Comparison of ENCODE assay signal across 14 mouse cellular contexts in genomic region chr13:63993857-63994477, GRCm38 (mm10).
DNase-seq lines count a peak whose midpoint lies in the region; ATAC-seq lines count a peak whose summit lies in the region.
"Had no signal": no experiment of that assay in that cellular context is flagged by ENCODE, and none has a peak within 500 bp of the region (broad histone marks: within the 10 kb centered on the region; RNA-seq: fewer than 3 reads in every experiment).

No protein-coding gene starts in this region.

- no peaks in the 10 kb centered on the region for H3K27me3 ChIP-seq in embryonic facial prominence, embryonic 14.5 days (replicated peaks; ENCODE audit: control insufficient read depth, insufficient read depth, low read length)
- H3K27me3 ChIP-seq in stomach, embryonic 14.5 days (ENCODE audit: control insufficient read depth, insufficient read depth, low read length): no peaks in the 10 kb centered on the region
- H3K27me3 ChIP-seq: liver, embryonic 12.5 days had no signal

- no peak overlapping the region for H3K9ac ChIP-seq in embryonic facial prominence, embryonic 14.5 days (ENCODE audit: low read depth, low read length)
- no peak overlapping the region for H3K9ac ChIP-seq in stomach, embryonic 14.5 days (replicated peaks; ENCODE audit: low read depth, low read length)
- H3K9ac ChIP-seq: hindbrain, embryonic 13.5 days; liver, embryonic 12.5 days had no signal

- no peaks in the 10 kb centered on the region for H3K9me3 ChIP-seq in embryonic facial prominence, embryonic 14.5 days (ENCODE audit: control insufficient read depth, low read length)
- H3K9me3 ChIP-seq in stomach, embryonic 14.5 days (ENCODE audit: control insufficient read depth, low read depth, low read length): no peaks in the 10 kb centered on the region
- H3K9me3 ChIP-seq: hindbrain, embryonic 13.5 days; liver, embryonic 12.5 days had no signal

- DNase-seq in left cerebral cortex, postnatal 4 days: peak; percentile 56
- DNase-seq in left cerebral cortex, adult 18-20 months (ENCODE audit: low spot score in 2 of 2): no peak
- peak; percentile 47 for DNase-seq in cerebellum, adult 11-12 months
- DNase-seq in embryonic facial prominence, embryonic 14.5 days (ENCODE audit: low spot score): peak; percentile 93
- no peak for DNase-seq in thymus, postnatal 0 days (ENCODE audit: low spot score)
- DNase-seq: adrenal gland, postnatal 14 days; kidney, postnatal 14 days; layer of hippocampus, postnatal 36 days had no signal

- H3K27ac ChIP-seq in embryonic facial prominence, embryonic 14.5 days (replicated peaks; ENCODE audit: low read depth, low read length): peak overlapping the region; percentile 85
- peak overlapping the region; percentile 88 for H3K27ac ChIP-seq in stomach, embryonic 14.5 days (ENCODE audit: low read length)
- H3K27ac ChIP-seq: hindbrain, embryonic 13.5 days; liver, embryonic 12.5 days had no signal

- no peaks in the 10 kb centered on the region for H3K36me3 ChIP-seq in embryonic facial prominence, embryonic 14.5 days (ENCODE audit: control insufficient read depth, insufficient read depth, low read length)
- H3K36me3 ChIP-seq in stomach, embryonic 14.5 days (ENCODE audit: control insufficient read depth, insufficient read depth, low read length): no peaks in the 10 kb centered on the region
- H3K36me3 ChIP-seq: hindbrain, embryonic 13.5 days; liver, embryonic 12.5 days had no signal

- WGBS in embryonic facial prominence, embryonic 14.5 days: 47% methylated on average over 12 of the region's 12 CpGs
- WGBS in stomach, embryonic 14.5 days: 47% methylated on average over 12 of the region's 12 CpGs

- intact Hi-C loops in left cerebral cortex, postnatal 4 days (cut with DNase I): no loop called here

- H3K4me3 ChIP-seq in embryonic facial prominence, embryonic 14.5 days (ENCODE audit: low read depth, low read length): no peak overlapping the region
- no peak overlapping the region for H3K4me3 ChIP-seq in stomach, embryonic 14.5 days (ENCODE audit: low read depth, low read length)
- H3K4me3 ChIP-seq: hindbrain, embryonic 13.5 days; liver, embryonic 12.5 days had no signal

- peak overlapping the region; percentile 25; the same call in 1 of the 2 replicates for H3K4me2 ChIP-seq in embryonic facial prominence, embryonic 14.5 days (ENCODE audit: low read depth, low read length)
- no peak overlapping the region for H3K4me2 ChIP-seq in stomach, embryonic 14.5 days (replicated peaks; ENCODE audit: low read depth, low read length)
- H3K4me2 ChIP-seq: heart, embryonic 11.5 days; hindbrain, embryonic 13.5 days; liver, embryonic 12.5 days; midbrain, embryonic 11.5 days had no signal

- ATAC-seq in embryonic facial prominence, embryonic 14.5 days (ENCODE audit: low read depth): peak; percentile 81
- ATAC-seq in stomach, embryonic 14.5 days (ENCODE audit: insufficient number of reproducible peaks, insufficient read depth, low FRiP score, low read depth): peak; percentile 72
- no peak for ATAC-seq in activated CD4-positive, CD25-positive, alpha-beta regulatory T cell, adult 4 months
- ATAC-seq: liver, embryonic 12.5 days had no signal

- H3K4me1 ChIP-seq in embryonic facial prominence, embryonic 14.5 days (ENCODE audit: control insufficient read depth, insufficient read depth, low read length): peaks cover 16% of the 10 kb centered on the region
- H3K4me1 ChIP-seq in stomach, embryonic 14.5 days (ENCODE audit: control insufficient read depth, insufficient read depth, low read length): peaks cover 18% of the 10 kb centered on the region
- H3K4me1 ChIP-seq: liver, embryonic 12.5 days had no signal

Comparison
In these comparisons a context has a peak if more than half of its experiments do, and no peak if none do; other contexts are left out.
1. DNase-seq: peak in left cerebral cortex, postnatal 4 days (single experiment), cerebellum, adult 11-12 months (single experiment) and embryonic facial prominence, embryonic 14.5 days (single experiment); none in left cerebral cortex, adult 18-20 months (0 of 2) and thymus, postnatal 0 days (single experiment).